Mouse (Mus musculus) layer of hippocampus, adult 11-12 months (tissue): ENCODE data around the gene Kansl2.

Experiments
- DNase-seq: peaks from one replicate; pipeline ENCODE4 v3.0.0; 2022; ENCODE audit warnings: low spot score

Kansl2 gene

DNA sequence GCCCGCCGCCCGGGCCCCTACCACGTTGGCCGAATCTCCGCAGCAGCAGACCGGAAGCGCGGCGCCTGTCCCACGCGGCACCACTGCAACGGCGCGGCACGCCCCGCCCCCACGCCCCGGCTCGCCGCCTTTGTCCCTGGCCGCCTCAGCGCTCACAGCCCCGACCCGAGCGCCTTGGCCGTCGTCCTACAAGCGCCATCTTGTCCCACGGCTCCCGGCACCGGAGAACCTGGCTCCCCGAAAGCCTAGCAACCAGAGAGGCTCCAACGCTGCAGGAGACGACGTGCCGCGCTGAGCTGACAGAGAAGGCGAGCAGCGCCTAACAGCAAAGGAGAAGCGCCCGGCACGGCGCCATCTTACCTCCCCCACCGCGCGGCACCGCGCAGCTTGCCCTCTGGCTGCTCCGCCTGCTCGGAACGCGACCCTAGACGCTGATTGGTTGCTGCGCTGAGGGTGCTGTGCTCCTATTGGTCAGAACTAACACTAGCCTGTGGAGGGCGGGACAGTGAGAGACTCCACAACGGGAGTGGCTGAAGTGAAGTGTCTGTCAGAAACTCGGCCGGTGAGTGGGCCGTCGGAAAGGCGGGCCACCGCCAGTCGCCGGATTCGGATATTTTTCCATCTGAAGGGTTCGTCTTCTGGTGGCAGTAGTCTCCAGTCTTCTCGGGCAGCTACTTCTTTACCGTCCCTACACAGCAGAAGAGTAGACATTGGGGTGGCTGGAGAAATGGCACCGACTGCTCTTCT, at the start of gene Kansl2:
Gene Kansl2, minus strand, starts transcription at position 384 of the 747 bp plus-strand sequence.
- peak; percentile 99 for DNase-seq

DNA sequence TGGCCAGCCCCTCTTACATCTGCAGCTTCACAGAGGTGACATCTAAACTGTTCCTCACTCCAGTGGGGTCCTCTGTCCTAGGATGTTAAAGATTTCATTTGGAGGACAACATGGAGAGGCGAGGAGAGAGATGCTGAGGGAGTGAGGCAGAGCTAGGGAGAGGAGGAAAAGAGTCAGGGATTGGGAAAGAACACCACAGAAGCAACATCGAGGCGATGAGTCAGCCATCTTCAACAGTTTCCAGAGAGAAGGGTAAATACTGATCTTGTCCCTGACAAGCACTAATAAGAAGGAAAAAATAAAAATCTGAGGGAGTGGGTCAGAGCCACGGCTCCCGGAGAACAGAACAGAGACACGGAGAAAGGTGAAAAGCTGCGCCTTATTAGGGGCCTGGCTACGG, 48.9 kb upstream of the Kansl2 start:
- DNase-seq, result no peak

DNA sequence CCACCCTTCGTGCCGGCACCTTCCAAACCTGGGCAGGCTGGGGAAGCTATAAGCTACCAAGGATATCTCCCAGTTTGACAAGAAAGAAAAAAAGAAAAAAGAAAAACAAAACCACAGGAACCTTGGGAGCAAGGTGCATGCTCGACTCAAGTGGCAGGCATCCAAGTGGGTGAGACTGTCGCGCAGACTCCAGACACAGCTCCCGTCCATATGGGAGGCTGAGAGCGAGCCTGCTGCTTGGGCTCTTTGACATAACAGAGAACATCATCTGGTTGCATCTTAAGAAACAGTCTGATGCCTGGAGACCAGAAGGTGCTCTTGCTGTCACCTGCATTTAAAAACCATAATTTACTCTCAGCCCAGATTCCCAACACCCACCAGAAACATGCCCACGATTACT, 48.3 kb upstream of the Kansl2 start:
- peak; percentile 42 for DNase-seq

DNA sequence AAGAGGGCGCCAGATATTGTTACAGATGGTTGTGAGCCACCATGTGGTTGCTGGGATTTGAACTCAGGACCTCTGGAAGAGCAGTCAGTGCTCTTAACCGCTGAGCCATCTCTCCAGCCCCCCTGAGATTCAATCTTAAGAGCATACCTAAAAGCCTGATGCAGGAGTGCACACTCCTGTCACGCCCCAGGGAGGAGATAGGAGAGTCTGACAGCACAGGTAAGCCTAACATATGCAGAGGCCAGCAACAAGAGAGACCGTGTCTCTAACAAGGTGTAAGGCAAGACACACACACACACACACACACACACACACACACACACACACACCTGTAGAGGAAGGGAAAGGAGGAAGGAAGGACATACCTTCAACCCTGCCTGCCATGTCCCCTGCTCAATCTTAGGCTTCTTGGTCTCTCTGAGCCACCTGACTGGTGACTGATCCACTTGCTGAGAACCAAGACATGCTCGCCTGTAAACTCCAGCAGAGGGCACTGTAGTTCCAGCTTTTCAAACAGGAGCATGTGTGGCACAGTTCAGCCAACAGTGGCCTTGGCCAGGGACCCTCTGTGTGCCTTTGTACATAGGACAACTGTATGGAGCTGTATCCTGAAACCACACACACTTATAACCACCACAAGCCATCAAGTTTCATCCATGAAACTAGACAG, 45.9 kb upstream of the Kansl2 start:
- DNase-seq, result peak; percentile 85

DNA sequence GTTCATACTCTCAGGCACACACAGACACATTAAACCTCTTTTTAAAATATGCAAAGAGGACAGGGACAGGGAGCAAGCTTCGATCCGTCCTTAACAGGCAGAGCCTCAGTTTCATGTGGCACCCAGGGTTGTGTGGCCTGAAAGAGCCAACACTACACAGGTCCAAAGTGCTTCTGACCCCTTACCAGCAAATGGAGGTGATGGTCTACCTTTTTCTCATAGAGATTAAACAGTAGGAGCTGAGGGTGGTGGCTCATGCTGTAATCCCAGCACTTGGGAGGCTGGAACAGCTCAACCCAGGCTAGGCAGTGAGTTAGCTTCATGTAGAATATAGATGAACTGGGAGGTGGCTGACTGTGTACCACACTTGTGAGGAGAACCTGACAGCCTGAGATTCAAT, 45.2 kb upstream of the Kansl2 start:
- DNase-seq, result no peak

DNA sequence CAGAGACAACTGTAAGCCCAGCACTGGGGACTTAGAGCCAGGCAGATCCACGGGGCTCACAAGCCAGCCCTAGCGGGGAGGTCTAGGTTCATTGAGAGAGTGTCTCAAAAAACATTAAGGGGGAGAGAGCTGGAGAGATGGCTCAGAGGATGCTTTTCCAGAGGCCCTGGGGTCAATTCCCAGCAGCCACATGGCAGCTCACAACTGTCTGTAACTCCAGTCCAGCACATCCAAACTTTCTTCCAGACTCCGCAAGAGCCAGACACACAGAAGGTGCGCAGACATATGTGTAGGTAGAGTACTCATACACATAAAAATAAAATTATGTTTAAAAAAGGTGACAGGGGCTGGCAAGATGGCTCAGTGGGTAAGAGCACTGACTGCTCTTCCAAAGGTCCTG, 39.2 kb upstream of the Kansl2 start:
- no peak for DNase-seq

DNA sequence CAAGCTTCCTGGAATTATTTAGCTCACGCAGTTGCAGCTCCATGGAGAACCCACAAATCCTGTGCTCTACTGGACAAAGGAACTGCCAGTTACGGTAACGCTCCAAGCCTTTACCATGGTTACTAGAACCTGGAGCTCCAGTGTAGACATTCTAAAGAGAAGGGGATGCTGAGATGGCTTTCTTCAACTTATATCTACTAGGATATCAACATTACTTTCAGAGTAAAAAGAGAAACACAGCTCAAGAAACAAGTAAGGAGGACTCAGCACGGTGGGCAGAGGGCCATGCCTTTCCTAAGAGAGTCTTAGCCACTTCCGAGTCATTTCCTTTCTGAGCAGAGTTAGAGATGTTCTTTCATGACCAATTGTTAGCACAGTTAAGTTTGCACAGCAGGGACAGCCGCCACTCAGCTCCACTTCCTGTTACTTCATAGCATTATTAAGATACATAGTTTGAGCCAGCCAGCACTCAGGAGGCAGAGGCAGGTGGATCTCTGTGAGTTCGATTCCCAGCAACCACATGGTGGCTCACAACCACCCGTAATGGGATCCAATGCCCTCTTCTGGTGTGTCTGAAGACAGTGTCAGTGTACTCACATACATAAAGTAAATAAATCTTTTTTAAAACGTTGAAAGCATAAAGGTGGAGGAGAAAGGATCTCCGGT, 36.9 kb upstream of the Kansl2 start, which contains the start of the genes Ccnt1 and 4930415O20Rik:
Gene Ccnt1, minus strand, starts transcription at position 51 of the 666 bp plus-strand sequence.
Gene 4930415O20Rik, plus strand, starts transcription at position 132 of the 666 bp plus-strand sequence.
- DNase-seq, result no peak

DNA sequence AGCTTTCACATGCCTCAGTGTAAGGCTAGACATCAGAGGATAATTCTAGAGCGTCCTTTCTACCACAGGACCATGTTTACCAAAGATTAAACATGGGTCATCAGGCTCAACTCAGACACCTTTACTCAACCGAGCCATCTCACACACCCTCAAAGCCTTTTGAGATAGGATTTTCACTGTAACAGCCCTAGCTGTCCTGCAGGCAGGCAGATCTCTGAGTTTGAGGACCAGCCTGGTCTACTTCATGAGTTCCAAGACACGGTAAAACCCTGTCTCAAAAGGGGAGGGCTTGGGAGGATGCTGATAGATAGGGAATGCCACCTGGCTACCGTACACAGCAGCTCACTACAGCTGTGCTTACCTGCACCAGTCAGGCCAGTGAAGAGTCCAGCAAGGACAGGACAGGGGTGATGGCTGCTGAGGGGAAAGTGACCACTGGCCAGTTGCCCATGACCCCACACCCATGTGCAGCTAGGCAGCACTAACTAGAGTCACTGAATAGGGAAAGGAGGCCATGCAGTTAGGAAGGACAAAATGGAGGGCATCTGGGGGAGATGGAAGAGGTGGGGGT, 35.8 kb upstream of the Kansl2 start:
- no peak for DNase-seq

DNA sequence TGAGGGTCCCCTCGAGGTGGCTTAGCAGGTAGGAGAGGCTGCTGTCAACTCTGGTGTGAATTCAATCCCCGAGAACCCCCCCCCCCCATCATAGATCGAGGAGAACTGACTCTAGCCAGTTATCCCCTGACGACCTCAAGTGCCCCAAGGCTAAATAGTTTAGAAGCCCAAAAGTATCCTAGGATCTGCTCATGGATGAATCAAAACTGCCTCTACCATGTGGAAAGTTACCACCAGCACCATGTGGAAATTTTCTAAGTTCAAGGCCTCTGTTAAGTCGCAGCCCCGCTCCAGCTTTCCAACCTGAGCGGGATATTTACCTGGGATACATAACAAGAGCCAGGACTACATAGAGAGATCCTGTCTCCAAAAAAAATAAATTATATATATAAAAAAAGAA, 35.2 kb upstream of the Kansl2 start:
- no peak for DNase-seq

DNA sequence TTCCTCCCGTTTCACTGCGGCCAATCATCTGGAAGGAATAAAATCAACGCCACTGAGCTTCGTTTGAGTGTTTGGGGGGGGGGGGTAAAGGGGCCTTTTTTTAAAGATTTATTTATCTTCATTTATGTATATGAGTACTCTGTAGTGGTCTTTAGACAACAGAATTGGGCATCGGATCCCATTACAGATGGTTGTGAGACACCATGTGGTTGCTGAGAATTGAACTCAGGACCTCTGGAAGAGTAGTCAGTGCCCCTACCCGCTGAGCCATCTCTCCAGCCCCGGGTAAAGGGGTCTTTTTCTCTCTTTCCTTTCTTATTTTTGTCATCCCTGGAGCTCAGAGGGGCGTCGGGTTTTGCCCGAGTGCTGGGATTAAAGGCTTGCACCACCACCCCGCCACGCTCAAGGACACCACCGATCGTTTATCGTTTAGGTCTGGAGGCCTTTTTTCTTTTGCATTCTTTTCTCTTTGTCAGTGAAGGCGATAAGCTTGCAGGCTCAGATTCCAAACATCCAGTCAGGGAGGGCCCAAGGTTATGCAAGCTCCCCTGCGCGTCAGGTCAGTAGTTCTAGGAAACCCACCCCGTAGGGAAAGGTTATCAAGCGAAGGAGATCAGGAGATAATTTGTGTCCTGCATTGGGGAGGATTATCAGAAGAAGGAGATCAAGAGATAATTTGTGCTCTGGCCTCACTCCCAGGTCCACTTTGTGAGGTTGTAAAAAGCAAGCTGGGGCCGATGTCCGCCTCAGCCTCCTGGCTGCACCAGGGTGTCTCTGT, 34.4 kb upstream of the Kansl2 start:
- DNase-seq, result no peak

DNA sequence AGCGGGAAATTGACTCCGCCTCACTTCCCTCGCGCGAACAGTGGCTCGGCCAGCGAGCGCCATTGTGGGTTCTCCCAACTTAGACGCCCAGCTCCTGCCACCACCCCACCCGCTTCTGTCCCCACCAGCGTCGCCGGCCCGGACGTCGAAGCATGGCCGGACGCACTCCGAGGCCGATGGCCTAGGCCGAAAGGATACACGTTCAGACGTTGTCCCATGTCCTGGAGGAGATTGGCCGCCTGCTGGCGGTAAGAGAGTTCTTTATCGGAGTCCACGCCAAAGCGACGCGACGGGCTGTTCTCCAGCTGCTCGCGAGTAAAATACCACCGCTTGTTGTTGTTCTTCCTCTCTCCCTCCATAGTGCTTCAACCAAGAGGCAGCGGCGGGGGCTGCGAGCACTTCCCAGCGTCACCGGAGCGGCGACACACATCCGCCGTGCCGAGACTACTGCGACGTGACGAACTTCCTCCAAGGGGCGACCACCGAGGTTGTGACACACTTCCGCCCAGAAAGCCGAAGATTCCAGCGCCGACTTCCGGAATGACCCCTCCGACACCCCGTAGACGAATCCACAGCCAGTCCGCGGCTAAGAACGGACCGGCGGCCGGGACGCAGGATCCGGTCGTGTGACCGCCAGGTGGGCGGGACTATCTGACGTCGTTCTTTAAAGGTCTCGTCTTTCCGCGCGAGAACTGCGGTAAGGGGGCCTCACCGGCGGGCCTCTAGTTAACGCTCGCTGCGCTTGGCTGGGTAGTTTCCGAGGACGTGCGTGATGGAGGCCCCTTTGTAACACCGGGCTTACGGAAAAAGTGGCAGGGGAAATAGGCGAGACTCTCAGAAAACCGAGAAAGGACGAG, 33.4 kb upstream of the Kansl2 start:
- DNase-seq, result peak; percentile 100

DNA sequence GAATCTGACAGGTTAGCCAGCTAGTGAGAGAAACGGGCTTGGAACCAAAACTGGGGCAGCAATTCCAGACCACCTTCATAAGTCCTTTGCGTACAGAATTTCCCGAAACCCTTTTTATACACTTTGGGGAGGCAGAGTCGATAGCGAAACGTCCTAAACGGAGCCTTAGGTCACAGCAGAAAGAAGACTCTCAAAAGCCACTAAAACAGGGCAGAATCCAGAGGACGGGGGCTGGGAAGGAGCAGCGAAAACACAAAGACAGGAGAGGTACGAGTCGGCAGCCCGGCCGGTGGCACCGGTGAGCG, 32.9 kb upstream of the Kansl2 start:
- no peak for DNase-seq

DNA sequence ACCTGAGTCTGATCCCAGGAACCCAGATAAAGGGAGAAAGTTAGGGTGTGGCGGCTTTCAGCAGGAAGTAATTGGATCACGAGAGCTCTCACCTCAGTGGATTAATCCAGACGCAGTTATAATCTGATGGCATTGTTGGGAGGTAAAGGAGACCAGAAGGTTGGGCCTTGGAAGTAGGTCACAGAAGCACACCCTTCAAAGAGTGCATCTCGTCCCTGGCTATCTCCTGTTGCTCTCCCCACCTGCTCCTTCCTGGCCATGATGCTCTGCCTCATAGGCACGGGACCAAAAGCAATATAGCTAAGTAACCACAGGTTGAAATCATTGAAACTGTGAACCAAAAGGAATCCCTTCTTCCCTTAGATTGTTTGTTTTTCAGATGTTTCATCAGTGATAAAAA, 23.1 kb upstream of the Kansl2 start:
- no peak for DNase-seq

DNA sequence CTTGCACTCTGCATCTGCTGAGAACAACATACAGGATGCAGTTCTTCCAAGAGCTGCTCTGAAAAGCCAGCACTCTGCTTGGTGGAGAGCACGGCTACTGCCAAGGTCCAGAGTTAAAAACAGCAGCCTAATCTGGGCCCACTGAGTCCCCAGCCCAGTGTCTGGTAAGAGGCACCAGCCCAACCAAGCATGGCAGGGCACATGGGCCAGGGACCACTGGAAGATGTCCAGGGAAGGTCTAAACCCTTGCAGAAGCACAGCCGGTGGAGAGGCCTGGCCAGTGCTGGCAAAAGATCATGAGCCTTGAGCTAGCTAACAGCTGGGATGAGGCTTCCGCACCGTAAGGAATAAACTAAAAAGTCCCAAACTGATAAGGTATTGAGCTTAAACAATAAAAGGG, 21.8 kb upstream of the Kansl2 start:
- DNase-seq, result no peak

DNA sequence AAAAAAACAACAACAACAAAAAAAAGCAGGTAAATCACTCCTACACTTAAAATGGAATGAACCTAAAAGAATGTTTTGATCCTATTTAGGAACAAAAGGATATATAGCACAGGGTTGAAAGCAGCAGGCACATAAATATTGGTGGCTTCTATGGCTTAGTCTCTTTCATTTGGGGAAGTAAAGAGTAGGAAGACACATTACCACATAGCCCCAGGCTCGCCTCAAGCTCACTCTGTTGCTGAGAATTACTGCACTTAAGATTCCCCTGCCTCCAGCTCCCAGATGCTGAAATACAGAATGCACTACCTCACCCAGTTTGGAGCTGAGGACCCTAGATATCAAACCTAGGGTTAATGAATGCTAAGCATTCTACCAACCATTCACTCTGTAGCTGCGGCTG, 18.7 kb upstream of the Kansl2 start:
- DNase-seq, result no peak

DNA sequence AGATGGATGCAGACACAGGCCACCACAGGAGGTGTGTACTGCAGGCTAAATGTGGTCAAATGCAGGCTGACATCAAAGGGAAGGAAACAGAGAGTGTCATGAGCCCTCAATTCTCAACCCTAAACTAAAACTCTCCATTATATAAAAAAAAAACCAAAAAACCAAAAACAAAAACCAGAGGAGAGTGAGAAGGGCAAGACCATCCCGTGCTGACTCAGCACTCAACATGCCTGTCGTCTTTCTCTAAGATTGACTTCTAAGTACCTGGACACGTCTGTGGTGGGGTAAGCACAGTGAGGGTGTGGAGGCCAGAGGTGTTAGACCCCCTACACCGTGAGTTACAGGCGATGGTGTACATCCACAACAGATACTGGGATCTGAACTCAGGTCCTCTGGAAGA, 12.8 kb upstream of the Kansl2 start:
- no peak for DNase-seq

DNA sequence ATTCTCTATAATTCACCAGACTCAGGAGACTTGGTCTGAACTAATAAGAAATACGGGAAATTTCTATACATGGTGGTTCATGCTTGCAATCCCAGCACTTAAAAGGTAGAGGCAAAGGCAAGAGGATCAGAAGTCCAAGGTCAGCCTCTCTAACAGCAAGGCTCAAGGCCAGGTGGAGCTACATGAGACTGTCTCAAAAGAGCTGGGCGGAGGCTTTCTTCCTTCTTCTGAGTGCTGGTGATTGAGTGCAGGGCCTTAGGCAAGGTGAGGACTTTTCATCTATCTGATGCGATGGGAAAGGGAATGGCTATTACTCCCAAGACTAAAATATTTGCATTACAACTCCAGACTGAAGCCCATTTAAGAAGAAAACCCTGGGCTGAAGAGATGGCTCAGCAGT, 11.1 kb upstream of the Kansl2 start:
- DNase-seq, result no peak

DNA sequence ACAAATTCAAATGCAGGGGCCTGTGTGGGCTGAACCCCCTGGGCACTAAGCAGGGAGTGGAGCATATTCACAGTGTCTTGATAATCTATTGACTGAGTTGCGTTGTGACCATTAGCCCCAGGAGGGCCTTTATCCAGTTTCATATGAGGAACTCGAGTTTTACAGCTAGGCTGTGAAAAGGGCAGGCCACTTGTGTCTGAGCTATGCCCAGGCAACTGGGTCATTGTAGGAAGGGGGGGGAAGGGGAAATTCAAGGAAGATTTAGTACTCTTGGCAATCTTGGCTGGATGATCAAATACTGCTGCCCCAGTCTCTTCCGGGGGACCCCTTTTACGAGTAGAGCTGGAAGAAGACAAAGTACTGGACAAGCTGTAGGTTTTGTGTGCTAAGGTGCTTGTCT, 9.3 kb upstream of the Kansl2 start:
- DNase-seq, result no peak

DNA sequence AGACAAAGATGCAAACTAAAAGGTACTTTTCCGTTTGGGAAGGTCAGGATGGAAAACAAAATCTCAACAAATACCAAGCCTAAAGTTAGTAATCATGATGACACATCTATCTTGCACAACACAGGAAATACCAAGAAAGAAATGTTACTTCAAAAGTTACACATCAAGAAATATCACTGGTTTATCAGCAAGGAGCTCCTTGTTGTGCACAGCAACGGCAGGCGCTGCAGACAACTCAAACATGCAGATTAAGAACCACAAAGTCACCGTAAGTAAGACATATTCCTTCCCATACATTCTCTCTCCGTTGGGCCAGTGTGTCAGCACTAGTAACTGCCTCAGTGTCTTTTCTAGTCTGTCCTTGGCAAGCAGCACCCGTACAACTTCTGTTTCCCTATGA, 7.0 kb upstream of the Kansl2 start:
- DNase-seq, result no peak

DNA sequence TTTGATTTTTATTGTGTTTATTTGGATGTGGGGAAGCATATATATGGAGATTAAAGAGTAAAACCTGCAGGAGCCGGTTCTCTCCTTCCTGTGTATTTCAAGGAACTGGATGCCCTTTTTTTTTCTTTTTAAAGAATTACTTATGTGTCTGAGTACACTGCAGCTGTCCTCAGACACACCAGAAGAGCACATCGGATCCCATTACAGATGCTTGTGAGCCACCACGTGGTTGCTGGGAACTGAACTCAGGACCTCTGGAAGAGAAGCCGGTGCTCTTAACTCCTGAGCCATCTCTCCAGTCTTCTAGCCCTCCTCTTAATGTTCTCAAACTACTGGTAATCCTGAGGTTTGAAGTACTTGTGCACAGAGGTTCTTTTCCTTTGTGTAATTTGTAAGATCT, 3.9 kb upstream of the Kansl2 start:
- no peak for DNase-seq

DNA sequence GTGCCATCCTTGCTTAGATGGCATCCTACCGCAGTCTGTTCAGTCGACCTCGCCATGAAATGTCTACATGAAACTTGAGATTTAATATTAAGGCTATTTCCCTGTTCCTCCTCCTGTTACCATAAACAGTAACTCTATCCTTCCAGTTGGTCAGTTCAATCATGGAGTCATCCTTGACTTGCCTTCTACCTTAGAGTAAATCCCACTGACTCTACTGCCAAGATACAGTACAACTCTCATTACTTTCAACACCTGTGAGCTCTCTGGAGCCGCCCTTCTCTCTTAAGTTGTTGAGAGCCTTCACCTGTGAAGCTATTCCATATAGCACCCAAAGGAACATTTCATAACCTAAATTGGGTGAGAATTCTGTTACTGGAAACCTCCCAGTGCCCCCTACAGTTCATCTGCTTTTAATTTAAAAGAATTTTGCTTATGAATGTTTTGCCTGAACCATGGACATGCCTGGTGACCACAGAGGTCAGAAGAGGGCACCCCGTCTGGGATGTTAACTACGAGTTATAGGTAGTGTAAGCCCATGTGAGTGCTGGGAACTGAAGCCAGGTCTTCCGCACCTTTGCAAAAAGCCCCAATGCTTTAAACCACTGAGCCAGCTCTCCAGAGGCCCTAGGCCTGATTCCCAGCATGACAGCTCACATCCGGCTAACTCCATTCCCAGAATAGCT, 2.9 kb upstream of the Kansl2 start:
- no peak for DNase-seq
